Mouse (Mus musculus) heart, postnatal 10 days (tissue): ENCODE results near the gene Vps41. TPM values are rescaled to one million over a fixed set of nuclear protein-coding genes. Genes with fewer than 3 reads are reported as not detected.

ENCODE experiments used
- DNase-seq, 2 experiments: peaks; one replicate each; pipeline ENCODE4 v3.0.0; 2021
- intact Hi-C: fragments of 180-260 bp; cut with DNase I; formaldehyde crosslinking; loops from one replicate; pipeline ENCODE4 v1.15.1; 2025
- total RNA-seq, 2 experiments: library from RNA; stranded (reverse); gene quantifications; 2 replicates each; pipeline ENCODE4 v1.2.3; 2021

Gene Vps41
- total RNA-seq, 2 experiments from 2014 or later = 38.3 to 42.5 TPM

- intact Hi-C loops = no loop called here
- peak in 1 of 2 experiments; percentile 11 for DNase-seq
Observed at GRCm38 (mm10) chr13:18858183-18858582, 141.1 kb downstream of the Vps41 start.

- intact Hi-C loops = no loop called here
- DNase-seq = no peak
Observed at GRCm38 (mm10) chr13:18859389-18859788, 142.3 kb downstream of the Vps41 start.

GRCm38 (mm10) chr13:18868030-18868490 is 151.0 kb downstream of the Vps41 start:
- intact Hi-C loops = loop anchor here (1.0 to 2.0 kb wide), 2 partner anchors 237 to 267 kb away; no protein-coding TSS in a partner anchor
- DNase-seq = peak; percentile 25 to 43

GRCm38 (mm10) chr13:18868825-18869224 is 151.7 kb downstream of the Vps41 start:
- intact Hi-C loops = loop anchor here (1.0 to 2.0 kb wide), 2 partner anchors 236 to 266 kb away; no protein-coding TSS in a partner anchor
- DNase-seq = no peak

GRCm38 (mm10) chr13:18875321-18875720 is 158.2 kb downstream of the Vps41 start:
- DNase-seq = no peak
- intact Hi-C loops = no loop called here

- DNase-seq = no peak
- intact Hi-C loops = no loop called here
Observed at GRCm38 (mm10) chr13:18892910-18893309, 175.8 kb downstream of the Vps41 start.

GRCm38 (mm10) chr13:18896789-18897188 is 179.7 kb downstream of the Vps41 start:
- intact Hi-C loops = no loop called here
- peak; percentile 30 to 33 for DNase-seq

GRCm38 (mm10) chr13:18903623-18904022 is 186.5 kb downstream of the Vps41 start:
- no peak for DNase-seq
- intact Hi-C loops = no loop called here

GRCm38 (mm10) chr13:18914774-18915173 is 197.7 kb downstream of the Vps41 start:
- DNase-seq = no peak
- intact Hi-C loops = no loop called here

Other genes starting within 250 kb of the Vps41 start
- 1 to 10 TPM; 1.0 to 1.1 TPM for gene Amph, start 230.9 kb downstream of the Vps41 start, total RNA-seq